Mouse (Mus musculus) common myeloid progenitor, adult 5-6 weeks (primary cell): Measurements from ENCODE around the gene Shprh. TPM values are rescaled to one million over a fixed set of nuclear protein-coding genes. Genes with fewer than 3 reads are reported as not detected.
"Not testable (repeated sequence)": the region's sequence is repeated elsewhere in the genome, so short reads cannot be mapped to it uniquely, and the experiment has no call there.

Experiments used
- ATAC-seq: replicated peaks from 2 replicates; pipeline ENCODE4 v1.8.0; 2016; ENCODE audit warnings: low read depth, mild to moderate bottlenecking, moderate TSS enrichment, inconsistent platforms; ENCODE audit not compliant: poor library complexity, severe bottlenecking
- total RNA-seq: library from RNA; stranded (forward); fragments of 200-1000, 187-1606 nt; gene quantifications from 2 replicates; pipeline ENCODE4 v1.2.3, GENCODE M21; 2017

Shprh gene
- total RNA-seq, result 25.9 and 28.8 TPM in 2 replicates

DNA sequence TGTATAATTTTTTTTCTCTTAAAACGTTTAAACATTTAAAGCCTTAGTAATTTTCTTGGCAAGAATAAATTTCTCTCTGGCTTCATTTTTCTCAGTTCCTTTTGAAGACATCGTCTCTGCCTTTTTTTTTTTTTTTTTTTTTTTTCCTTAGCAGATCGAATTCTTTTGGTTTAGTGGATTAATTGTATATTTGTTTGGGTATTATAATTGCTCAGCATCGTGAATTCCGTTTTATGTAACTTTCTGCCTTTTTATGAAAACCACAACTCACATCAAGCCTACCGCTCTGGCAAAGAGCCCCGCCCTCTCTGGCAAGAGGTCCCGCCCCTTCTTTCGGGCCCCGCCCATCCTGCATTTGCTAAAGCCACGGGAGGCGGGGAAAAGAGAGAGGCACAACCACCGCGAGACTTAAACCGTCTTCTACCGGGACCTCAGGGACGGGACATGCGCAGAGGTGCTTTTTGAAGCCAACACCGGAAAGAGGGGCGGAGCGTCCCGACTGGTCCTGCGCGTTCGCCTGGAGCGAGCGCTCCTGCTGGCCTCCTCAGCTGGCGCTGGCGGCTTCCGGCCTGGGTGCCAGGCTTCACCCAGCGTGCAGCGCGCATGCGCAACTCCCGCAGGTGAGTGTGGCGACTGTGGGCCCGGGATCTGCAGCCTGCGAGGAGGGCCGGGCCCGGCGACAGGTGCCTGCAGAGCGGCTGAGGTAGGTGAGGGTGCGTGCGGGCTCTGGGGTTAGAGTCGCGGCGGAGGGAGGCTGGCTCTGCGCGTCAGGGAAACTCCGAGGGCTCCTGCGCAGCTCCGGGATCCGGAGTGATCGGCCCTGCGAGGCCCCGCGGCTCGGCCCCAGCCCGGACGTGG lies at the start of gene Shprh:
Shprh (plus strand) TSS at position 544 of the 858 bp plus-strand sequence.
- ATAC-seq, result peak; percentile 99

DNA sequence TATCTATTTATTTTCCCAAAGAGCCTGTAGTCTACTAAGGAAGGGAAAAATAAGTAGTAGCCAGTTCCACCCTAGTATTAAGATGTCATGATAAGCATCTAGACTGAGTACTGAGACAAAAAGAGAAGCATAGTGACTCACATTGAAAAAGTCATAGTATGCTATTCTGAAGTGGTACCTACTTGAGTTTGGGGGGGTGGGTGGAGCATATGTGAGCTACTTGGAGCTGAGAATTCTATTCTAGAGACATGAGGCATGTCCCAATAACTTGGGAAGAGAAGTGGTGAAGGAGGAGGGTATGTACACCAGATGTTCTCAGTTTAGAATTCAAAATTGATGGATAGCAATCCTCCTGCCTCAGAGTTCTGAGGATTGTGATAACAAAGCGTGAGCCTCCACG lies 27.4 kb upstream of the Shprh start:
- ATAC-seq, result no peak

DNA sequence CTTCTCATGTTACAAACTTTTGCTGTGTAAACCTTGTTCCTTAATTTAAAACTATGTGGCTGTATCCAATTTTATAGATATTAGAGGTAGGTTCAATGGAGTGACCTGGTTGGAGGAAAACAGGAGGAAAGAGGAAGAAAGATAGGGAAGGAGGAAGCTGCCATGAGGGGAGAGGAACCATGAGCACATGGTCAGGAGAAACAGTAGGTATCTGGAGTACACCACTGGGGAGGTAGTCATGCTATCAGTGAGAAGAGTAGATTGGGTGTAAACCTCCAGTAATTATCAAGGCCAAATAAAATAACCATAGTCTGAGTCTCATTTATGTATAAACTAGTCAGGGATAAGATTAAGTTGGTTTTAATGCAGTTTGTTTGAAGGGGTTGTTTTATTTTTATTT lies 3.6 kb upstream of the Shprh start:
- ATAC-seq, result no peak

DNA sequence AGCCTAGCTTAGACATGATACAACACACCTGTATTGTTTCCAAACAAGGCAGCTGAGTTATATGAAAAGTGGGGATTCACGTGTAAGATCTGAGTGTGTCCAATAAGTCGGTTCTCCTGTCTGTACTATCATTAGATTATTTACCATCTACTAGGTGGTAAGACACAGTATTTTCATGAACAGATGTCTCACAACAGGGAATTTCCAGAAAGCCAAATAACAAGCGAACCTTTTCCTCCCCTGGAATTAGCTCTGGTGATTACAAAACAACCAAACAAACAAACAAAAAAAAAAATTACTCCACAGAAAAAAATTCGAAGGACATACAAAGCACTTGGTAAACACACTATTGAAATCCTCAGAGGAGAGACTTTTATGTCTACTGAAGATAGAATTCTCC lies 781 bp upstream of the Shprh start:
- no peak for ATAC-seq

DNA sequence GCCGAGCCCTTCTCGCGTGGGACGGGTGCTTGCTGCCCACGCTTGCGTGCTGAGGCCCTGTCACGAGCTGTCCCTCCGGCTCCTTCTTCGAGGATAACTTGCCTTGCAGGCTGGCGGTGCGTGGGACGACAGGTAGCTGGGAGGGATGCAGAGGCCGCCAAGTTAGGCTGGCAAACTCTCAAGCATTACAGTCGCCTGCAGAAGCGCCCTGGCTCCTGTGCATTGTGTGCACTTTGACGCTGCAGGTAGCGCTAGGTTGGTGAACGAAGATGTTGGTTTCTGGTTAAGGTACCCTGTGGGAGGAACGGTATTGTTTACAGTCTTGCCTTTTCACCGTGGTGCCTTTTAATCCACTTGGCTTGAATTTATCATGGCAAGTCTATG lies 507 bp downstream of the Shprh start:
- ATAC-seq, result peak; percentile 1; the same call in 1 of the 2 replicates

DNA sequence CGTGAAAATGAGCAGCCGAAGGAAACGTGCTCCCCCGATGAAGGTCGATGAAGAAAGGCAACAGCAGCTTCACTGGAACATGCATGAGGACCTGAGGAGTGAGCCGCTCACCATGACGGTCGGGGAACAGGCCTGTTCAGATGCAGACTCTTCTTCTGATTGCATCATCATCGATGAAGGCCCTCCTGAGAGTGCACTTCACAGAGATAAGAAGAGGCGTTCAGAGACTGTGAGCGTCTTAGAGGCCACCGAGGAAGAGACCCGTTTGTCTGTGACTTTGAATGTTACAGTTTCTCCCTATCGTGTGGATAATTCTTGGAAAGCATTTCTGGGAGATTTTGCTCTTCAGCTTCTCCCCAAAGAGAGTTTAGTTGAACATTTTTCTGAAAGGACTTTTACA lies 2.4 kb downstream of the Shprh start:
- ATAC-seq, result no peak

DNA sequence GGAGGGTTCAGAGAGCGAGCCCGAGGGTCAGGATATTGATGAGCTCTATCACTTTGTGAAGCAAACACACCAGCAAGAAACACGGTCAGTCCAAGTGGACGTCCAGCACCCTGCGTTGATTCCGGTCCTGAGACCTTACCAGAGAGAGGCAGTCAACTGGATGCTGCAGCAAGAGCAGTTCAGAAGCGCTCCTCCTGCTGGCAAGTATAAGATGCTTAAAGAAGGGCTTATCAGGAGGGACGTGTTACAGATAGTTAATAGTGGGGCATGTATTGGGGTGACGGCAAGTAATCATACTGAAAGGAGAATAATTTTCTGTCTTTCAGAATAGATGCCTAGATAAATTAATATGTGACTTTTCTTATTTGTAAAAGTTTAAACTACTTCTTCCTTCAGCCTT lies 7.8 kb downstream of the Shprh start:
- no peak for ATAC-seq

DNA sequence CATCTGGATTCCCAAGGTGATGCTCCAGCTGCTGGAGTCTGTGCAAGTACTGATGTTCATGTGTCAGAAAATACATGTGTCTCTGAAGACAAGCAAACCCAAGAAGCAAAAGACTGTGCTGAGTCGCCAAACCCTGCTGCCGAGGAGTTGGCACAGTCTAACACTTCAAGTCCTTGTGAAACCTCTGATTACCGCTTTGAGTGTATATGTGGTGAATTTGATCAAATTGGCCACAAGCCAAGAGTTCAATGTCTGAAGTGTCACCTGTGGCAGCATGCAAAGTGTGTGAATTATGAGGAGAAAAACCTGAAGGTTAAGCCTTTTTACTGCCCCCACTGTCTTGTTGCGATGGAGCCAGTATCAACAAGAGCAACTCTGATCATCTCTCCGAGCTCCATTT lies 15.3 kb downstream of the Shprh start:
- ATAC-seq, result no peak

DNA sequence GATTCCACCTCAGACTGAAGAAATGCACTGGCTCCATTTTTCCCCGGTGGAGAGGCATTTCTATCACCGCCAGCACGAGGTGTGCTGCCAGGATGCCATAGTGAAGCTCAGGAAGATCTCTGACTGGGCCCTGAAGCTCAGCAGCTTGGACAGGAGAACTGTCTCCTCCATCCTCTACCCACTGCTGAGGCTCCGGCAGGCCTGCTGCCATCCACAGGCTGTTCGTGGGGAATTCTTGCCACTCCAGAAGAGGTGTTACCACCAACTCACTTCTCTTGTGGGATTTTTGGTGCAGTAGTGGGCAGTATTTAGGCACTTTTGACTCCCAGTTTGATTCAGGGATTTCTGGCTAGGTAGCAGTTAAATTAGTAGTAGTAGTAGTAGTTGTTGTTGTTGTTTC lies 21.0 kb downstream of the Shprh start:
- no peak for ATAC-seq

DNA sequence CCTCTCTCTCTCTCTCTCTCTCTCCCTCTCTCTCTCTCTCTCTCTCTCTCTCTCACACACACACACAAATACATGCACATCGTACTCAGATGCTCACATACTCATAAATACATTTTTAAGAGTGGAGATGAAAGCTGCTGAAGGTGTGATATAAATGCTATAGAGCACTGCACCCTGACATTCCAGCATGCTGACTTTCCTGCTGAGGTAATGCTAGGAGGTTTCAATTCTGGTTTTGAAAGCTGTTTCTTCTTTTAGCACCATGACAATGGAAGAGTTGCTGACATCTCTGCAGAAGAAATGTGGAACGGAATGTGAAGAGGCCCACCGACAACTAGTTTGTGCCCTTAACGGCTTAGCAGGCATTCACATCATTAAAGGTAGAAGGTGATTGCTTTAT lies 22.4 kb downstream of the Shprh start:
- ATAC-seq, result no peak

DNA sequence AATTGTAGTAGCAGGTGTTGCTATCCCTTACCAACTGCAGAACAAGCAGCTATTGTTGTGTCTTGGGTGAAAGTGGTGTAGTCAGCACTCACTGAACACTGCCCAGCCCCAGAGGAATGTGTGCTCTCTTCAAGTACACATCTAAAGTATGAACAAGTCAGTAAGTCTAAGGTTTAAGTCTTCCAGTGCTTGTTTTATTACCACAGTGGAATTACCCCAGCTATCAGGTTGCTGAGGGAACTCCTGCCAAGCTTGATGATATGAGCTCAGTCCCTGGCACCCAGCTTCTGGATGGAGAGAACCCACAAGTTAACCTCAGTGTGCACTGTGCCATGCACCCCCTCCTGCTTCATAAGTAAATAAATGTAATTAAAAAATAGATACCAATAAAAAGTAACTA lies 23.3 kb downstream of the Shprh start:
- no peak for ATAC-seq

DNA sequence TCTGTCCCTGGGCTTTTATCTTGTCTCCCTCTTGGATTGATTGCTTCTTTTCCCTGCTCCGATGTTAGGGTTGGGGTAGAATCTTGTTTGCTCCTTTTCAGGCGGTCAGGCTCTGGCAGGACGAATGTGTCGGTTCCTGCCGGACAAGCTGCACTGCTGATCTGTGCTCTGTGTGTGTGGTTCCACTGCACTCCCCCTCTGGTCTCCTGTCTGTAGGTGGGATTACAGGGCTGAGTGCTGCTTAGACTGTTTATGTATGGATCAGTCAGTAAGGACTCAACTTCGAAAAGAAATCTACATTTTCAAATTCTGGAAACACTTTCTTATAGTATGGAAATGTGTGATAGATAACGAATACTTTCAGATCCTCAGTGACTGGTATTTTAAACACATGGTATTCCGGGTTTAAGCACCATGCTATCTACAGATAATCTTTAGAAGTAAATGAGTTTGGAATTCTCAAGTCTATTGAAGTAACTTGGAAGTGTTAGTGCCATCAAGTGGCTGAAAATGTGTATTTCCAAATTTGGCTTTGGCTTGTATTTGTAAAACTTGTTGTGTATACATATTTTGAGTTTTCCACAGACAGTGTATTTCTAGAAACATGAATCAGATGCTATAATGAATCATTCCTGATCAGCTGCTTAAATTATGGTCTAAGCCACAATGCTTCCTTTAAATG lies 26.7 kb downstream of the Shprh start:
- ATAC-seq, result no peak

DNA sequence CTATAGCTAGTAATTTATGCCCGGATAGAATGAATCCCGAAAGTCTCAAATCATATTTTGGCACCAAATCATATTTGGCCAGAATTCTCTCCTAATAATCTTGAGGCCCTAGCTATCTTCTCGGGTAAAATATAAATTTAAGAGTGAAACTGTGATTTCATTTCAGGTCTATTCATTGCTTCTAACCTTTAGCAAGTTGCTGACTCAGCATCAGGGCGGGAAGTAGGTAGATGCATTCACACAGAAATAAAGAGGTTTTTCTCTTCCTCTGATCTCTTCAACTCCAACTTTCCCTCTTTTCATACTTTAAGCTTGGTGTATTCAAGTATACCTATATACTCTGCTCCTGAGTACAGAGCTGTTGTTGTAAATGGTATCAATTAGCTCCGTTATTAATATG lies 30.9 kb downstream of the Shprh start:
- no peak for ATAC-seq

DNA sequence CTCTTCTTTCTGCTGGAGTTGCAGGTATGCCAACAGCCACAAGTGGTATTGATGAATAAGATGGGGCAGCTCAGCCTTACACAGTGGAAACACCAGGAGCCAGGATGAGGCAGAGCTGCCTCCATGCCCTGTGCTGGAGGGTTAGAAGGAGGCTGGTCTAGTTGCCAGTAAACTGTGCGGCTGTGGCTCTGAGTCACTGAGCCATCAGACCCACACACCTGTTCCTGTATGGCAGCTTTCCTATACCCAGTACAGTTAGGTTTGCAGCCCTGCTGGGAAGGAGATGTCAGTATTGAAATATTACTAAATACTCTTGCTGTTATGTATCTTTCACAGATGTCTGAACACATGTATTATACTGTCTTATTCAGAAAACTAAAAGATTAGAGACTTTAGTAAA lies 48.1 kb downstream of the Shprh start:
- ATAC-seq, result no peak

DNA sequence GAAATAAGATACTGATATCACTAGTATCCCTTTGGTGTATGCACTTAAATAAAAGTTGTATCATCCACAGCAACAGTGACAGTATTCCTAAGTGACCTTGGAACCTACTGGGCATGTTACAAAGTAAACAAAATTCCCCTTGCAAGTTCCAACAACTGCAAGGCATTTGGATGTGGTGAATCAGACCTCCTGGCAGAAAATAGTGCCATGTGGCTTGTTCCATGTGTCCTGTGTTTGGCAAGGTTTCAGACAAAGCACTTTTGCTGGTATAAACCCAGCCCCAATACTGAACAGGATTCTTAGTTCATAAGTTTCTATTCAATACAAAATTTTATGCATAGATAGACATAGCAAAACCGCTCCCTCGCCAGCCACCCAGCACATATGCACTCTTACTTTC lies 49.1 kb downstream of the Shprh start:
- ATAC-seq, result no peak

DNA sequence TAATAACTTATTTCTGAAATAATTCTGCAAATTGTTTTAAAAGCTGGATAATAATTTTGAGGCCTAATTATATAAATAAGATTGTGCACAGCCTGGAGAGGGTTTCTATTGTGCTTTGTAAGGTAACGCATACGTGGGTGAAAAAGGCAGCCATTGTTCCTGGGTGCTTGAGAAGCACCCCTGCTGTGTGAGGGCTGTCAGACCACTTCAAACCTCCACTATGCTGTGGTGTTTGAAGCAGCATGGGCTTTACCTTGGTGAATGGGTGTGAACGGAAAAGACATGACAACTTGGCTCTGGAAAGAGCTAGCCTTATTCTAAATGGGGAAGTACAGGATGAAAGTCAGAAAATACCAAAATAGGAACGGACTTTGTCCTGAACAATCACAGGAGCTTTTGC lies 50.8 kb downstream of the Shprh start:
- ATAC-seq, result 0 out of 2 replicates have a peak, but pooled peaks have one; percentile 15

DNA sequence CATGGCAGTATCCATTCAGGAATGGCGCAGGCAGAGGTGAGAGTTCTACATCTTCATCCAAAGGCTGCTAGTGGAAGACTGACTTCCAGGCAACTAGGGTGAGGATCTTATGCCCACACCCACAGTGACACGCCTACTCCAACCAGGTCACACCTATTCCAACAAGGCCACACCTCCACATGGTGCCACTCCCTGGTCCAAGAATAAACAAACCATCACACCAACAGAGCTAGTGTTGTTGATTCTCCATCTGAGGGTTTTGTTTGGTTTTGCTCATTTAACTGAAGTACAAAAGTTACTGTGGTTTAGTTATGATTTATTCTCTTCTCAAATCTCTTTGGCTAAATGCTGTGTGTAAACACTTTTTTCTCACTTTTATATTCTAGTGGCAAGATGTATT lies 56.7 kb downstream of the Shprh start:
- not testable (repeated sequence) for ATAC-seq

DNA sequence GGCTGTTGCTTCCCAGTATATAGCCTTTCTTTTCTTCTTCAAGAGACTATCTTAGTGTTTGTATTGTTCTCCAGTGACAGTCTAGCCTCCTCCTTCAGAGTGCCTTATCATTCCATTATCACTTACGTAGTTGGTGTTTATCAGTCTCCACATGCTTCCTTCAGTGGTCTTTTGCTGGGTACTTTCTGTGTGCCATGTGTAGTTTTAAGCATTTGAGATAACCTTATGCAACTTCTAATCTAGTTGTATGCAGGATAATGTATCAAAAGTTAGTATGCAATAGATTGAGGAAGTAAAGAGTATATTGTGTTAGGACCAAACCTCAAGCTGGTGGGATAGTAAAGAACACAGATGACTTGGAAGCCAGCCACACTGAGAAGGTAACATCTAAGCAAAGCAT lies 59.4 kb downstream of the Shprh start:
- peak; percentile 69 for ATAC-seq

DNA sequence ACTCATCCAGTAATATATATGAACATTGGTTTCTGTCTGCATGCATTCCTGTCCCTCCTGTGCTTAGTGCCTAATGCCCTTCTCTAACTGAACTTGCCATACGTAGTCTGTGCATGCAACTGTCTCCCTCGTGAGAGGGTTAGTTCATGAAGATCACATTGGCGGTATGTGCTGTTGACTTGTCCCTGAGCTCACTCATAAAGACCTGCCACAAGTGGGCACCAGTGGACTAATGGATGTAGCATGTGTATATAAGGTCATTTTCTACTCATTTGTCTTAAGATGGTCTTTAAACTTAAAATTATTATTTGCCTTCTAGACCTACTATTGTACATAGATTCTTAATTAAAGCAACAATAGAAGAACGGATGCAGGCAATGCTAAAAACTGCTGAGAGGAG lies 62.8 kb downstream of the Shprh start:
- ATAC-seq, result no peak

DNA sequence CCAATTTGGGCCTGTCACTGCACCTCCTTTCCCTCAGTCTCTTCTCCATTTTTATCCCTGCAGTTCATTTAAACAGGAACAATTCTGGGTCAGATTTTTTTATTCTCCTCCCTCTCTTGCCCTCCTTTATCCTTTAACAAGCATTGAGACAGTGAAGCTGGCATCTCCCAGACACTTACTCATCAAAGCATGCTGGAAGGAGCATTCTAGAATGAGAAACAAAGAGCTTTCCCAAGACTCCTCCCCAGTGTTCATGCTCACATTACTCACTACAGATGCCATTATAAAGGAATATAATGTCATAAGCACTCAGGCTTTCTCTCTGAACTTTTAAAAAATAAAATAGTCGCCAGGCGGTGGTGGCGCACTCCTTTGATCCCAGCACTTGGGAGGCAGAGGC lies 77.2 kb downstream of the Shprh start:
- no peak for ATAC-seq

DNA sequence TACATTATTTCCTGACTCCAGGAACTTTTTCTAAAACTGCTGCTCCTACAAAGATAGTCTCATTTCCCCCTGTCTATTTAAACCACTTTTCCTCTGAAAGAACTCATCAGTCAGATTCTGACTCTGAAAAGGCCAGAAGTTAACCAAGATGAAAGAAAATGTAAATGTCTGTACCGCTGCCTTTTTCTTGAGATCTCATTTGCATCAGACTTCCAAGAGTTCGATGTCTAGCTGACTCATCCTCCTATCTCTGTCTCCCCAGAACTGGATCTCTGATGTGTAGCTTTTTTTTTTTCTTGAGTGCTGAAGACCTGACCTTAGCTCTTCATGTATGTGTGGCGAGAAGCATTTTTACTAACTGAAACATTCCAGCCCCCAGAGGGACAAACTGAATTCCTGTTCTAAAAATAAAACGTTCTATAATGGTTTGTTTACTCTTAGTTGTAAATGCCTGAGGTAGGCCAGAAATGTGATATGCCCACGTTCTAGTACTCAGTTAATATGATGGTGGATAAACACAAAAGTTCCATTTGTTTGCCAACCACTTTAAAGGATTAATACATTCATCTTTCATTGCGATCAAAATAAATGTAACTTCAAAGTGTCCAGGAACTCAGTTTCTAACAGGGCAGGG lies 80.4 kb downstream of the Shprh start:
- ATAC-seq, result no peak
